Mouse (Mus musculus) kidney, embryonic 14.5 days (tissue): ENCODE measurements around the gene Dnal4. TPM values are rescaled to one million over a fixed set of nuclear protein-coding genes. Genes with fewer than 3 reads are reported as not detected.

Experiments used
- ATAC-seq: fragments of 200-750 bp; cut with Nextera tagmentation; 2 replicates; pipeline ENCODE4 v1.8.0; 2017; ENCODE audit warnings: moderate number of reproducible peaks, mild to moderate bottlenecking, moderate TSS enrichment, moderate library complexity; ENCODE audit not compliant: low FRiP score, low TSS enrichment
- H3K27ac ChIP-seq: fragments of 300-500 bp; sonication (generic); 2 replicates; pipeline ENCODE4 v1.5.1; 2014; ENCODE audit warnings: low read depth, mild to moderate bottlenecking, low read length, moderate library complexity, mixed read lengths
- H3K27me3 ChIP-seq: fragments of 300-500 bp; sonication (generic); 2 replicates; pipeline ENCODE4 v1.6.1; 2014; ENCODE audit warnings: mild to moderate bottlenecking, low read length; ENCODE audit not compliant: control insufficient read depth, insufficient read depth
- H3K36me3 ChIP-seq: fragments of 300-500 bp; sonication (generic); 2 replicates; pipeline ENCODE4 v1.6.1; 2014; ENCODE audit warnings: low read length, mixed read lengths; ENCODE audit not compliant: control insufficient read depth, insufficient read depth
- H3K4me1 ChIP-seq: fragments of 300-500 bp; sonication (generic); 2 replicates; pipeline ENCODE4 v1.6.1; 2014; ENCODE audit warnings: low read length, mixed read lengths; ENCODE audit not compliant: control insufficient read depth, insufficient read depth
- H3K4me2 ChIP-seq: fragments of 300-500 bp; sonication (generic); replicated peaks from 2 replicates; pipeline ENCODE4 v1.6.1; 2014; ENCODE audit warnings: low read depth, mild to moderate bottlenecking, low read length
- H3K4me3 ChIP-seq: fragments of 300-500 bp; sonication (generic); 2 replicates; pipeline ENCODE4 v1.5.1; 2014; ENCODE audit warnings: mild to moderate bottlenecking, low read length
- H3K9ac ChIP-seq: fragments of 300-500 bp; sonication (generic); 2 replicates; pipeline ENCODE4 v1.6.1; 2014; ENCODE audit warnings: low read depth, mild to moderate bottlenecking, low read length, moderate library complexity
- H3K9me3 ChIP-seq: fragments of 300-500 bp; sonication (generic); 2 replicates; pipeline ENCODE4 v1.6.1; 2016; ENCODE audit warnings: low read length; ENCODE audit not compliant: control insufficient read depth
- WGBS: fragments of 180-500 bp; shearing (Covaris S2); extraction: QIAGEN DNeasy Blood & Tissue Kit; methylation state at CpG from one replicate; pipeline ENCODE4 v1.1.7; 2014; 5-methylcytosine and 5-hydroxymethylcytosine counted together
- polyA plus RNA-seq: library from polyadenylated mRNA; unstranded; fragments of >200 nt; fragmentation: Nextera tagmentation; extraction: Ambion mirVana; gene quantifications from 2 replicates; pipeline ENCODE4 v1.2.1, GENCODE M21; 2014

Dnal4 gene
- polyA plus RNA-seq, 1 experiment from 2014 or later = 60.1 TPM

DNA sequence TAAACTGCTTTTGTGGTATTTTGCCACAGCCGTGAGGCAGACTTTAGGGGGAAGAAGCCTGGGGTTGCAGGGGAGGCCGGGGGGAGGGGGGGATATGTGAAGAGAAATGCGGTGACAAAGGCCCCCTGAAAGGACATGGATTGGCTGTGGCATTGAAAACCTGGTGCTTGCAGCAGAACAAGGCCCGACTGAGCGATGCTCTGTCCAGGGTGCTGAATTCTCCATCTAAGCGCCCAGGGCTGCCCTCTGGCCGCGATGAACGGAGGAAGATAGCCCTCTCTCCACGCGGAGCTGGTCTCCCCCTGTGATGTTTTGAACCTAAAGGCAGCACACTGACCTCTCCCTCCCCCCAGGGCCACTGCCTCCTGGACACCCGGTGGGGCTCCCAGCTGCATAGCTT is 13.9 kb upstream of the Dnal4 start:
- WGBS = 3% methylated on average over 12 of the region's 12 CpGs
- Histone ChIP-seq H3K4me1 (no peaks in the 10 kb centered on the region), H3K9me3 (no peaks in the 10 kb centered on the region)

DNA sequence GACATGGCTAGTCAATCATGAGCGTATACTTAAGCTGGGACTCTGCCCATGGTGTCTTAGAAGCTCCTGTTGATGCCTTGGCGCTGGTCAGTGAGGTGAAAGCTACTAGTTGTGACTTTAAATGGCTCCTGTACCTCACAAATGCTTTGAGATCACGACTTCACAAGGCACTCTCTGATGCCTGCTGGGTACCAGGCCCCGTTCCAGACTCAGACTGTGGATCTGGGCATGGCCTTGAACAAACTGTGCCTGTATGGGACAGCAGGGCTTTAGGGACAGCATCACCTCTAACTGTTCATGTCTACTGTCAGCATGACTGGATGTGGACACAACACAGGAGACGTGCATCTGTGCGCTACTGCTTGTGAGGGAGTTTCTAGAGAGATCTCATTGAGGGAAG is 13.3 kb upstream of the Dnal4 start:
- Histone ChIP-seq H3K4me1 (no peaks in the 10 kb centered on the region), H3K4me3 (no peak overlapping the region), H3K27me3 (no peaks in the 10 kb centered on the region), H3K36me3 (no peaks in the 10 kb centered on the region), H3K9me3 (no peaks in the 10 kb centered on the region), H3K27ac (no peak overlapping the region), H3K4me2 (no peak overlapping the region), H3K9ac (no peak overlapping the region)
- ATAC-seq = no peak
- 84% methylated on average over 6 of the region's 6 CpGs for WGBS

More for the DNA sequence above, 13.9 kb upstream of the Dnal4 start:
- Histone ChIP-seq H3K27me3 (no peaks in the 10 kb centered on the region), H3K9ac (no peak overlapping the region), H3K27ac (no peak overlapping the region), H3K36me3 (no peaks in the 10 kb centered on the region), H3K4me2 (no peak overlapping the region), H3K4me3 (no peak overlapping the region)
- no peak for ATAC-seq

- 50% methylated on average over 8 of the region's 8 CpGs for WGBS
- no peak for ATAC-seq
- no peak overlapping the region for H3K9ac ChIP-seq
- no peak overlapping the region for H3K4me3 ChIP-seq
- no peaks in the 10 kb centered on the region for H3K27me3 ChIP-seq
- no peaks in the 10 kb centered on the region for H3K9me3 ChIP-seq
- H3K4me2 ChIP-seq = no peak overlapping the region
- H3K4me1 ChIP-seq = no peaks in the 10 kb centered on the region
- no peaks in the 10 kb centered on the region for H3K36me3 ChIP-seq
- H3K27ac ChIP-seq = no peak overlapping the region
Observed at GRCm38 (mm10) chr15:79790111-79790510, 12.5 kb upstream of the Dnal4 start.

DNA sequence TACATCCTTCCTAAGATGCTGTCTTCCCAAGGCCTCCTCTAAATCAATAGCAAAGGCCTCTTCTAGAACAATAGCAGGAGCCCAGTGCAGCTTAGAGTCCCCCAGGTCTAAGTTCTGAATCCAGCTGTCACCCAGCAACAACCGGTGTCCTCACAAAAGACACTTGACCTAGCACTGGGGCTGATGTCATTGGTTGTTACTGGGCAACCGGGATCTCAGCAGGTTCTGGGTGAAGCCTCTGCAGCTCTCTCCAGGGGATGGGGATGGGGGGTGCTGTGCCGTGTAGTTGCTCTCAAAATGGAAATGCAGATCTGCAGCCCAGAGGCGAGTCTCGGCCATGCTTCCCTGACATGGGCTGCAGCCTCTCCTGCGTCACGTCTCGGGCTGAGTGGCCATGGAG is 10.2 kb upstream of the Dnal4 start:
- 67% methylated on average over 8 of the region's 8 CpGs for WGBS
- no peak for ATAC-seq
- H3K27me3 ChIP-seq = no peaks in the 10 kb centered on the region

GRCm38 (mm10) chr15:79785056-79785455 is 7.4 kb upstream of the Dnal4 start:
- Histone ChIP-seq H3K27ac (no peak overlapping the region), H3K4me2 (no peak overlapping the region), H3K4me1 (no peaks in the 10 kb centered on the region), H3K9me3 (no peaks in the 10 kb centered on the region), H3K9ac (no peak overlapping the region), H3K27me3 (no peaks in the 10 kb centered on the region), H3K4me3 (no peak overlapping the region), H3K36me3 (no peaks in the 10 kb centered on the region)
- ATAC-seq = no peak
- WGBS = 63% methylated on average over 1 of the region's 1 CpGs

More for the DNA sequence above, 10.2 kb upstream of the Dnal4 start:
- H3K4me3 ChIP-seq = no peak overlapping the region
- no peak overlapping the region for H3K9ac ChIP-seq
- H3K27ac ChIP-seq = no peak overlapping the region
- no peaks in the 10 kb centered on the region for H3K9me3 ChIP-seq
- no peak overlapping the region for H3K4me2 ChIP-seq
- H3K36me3 ChIP-seq = no peaks in the 10 kb centered on the region
- no peaks in the 10 kb centered on the region for H3K4me1 ChIP-seq

- H3K4me3 ChIP-seq = no peak overlapping the region
- H3K27ac ChIP-seq = no peak overlapping the region
- H3K4me2 ChIP-seq = no peak overlapping the region
- H3K4me1 ChIP-seq = peaks cover 7% of the 10 kb centered on the region; the same call in 1 of the 2 replicates
- H3K36me3 ChIP-seq = no peaks in the 10 kb centered on the region
- H3K9me3 ChIP-seq = no peaks in the 10 kb centered on the region
- H3K9ac ChIP-seq = no peak overlapping the region
- ATAC-seq = no peak
- H3K27me3 ChIP-seq = no peaks in the 10 kb centered on the region
- WGBS = 63% methylated on average over 7 of the region's 7 CpGs
Observed at GRCm38 (mm10) chr15:79775662-79776061, 2.0 kb downstream of the Dnal4 start.

DNA sequence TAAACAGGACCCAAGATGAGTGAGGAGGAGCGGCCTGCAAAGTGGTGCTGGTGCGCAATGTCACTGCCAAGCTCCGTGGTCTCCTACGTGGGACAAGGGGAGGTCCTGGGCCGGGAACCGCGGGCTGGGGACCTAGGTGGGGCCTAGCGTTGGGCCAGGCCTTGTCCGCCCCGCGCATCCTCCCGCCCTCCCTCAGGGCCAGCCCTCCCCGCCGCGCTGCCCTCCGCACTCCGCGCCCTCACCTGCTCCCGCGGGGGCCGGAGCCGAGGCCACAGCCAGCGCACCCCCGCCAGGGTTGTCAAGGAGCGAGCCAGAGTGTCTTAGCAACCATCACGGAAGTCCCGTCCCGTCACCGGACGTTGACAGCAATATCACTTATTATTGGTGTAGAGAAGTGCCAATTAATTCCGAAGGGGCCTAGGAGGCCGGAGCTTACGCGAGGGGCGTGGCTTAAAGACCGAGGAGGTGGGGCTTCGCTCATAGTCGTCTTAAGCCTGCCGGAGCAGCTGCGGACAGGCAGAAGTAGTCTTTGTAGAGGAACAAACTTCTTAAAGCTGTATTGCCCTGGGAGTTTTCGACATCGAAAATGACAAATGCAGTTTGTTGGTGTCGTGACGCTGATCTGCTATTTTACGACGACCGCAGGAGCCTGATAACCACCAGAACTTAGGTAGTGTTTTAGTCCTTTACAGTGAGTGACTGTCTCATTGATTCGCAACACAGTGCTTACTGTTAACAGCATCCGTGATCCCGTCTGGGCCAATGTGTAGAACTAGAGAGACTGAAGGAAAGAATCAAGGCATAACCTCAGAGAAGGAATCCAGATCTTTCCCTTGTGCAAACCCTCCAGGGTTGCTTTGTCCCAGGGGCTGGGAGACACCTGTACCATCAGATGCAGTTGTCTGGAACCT is 3.3 kb downstream of the Dnal4 start:
- under 1% methylated on average over 49 of the region's 50 CpGs for WGBS
- ATAC-seq = peak; percentile 99
- Histone ChIP-seq H3K9me3 (no peaks in the 10 kb centered on the region), H3K9ac (peak overlapping the region; percentile 67), H3K4me3 (peak overlapping the region; percentile 73), H3K27ac (peak overlapping the region; percentile 45; the same call in 1 of the 2 replicates), H3K4me1 (peaks cover 7% of the 10 kb centered on the region; the same call in 1 of the 2 replicates), H3K4me2 (peak overlapping the region; percentile 56), H3K36me3 (no peaks in the 10 kb centered on the region), H3K27me3 (no peaks in the 10 kb centered on the region)

DNA sequence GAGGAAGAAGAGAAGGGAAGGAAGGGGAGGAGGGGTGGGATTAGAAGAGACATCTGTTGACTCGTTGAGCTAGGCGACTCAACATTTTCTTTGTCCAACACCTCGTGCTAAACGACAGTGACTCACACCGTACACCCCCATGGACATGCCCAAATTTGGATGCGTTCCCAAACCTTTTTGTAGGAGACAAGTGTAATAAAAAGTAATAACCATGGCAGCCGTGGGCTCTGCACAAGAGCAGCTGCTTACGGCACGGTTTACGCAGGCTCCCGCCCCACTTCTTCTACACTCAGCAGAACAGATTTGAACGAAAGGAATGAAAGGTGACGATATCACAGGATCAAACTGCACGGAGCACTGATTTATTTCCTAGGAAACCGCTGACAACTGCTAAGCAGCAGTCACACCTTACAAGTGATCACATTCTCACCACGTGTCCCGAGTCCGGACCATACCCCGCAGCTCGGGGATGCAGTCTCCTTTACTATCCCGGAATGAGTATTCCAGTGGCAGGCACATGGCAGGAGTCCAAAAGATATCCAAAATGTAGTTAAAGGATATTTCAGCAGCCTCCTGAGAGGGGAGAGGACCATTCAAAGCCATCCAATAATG is 6.9 kb downstream of the Dnal4 start:
- no peak for ATAC-seq
- H3K36me3 ChIP-seq = no peaks in the 10 kb centered on the region
- H3K9me3 ChIP-seq = no peaks in the 10 kb centered on the region
- H3K4me1 ChIP-seq = peaks cover 7% of the 10 kb centered on the region; the same call in 1 of the 2 replicates
- 43% methylated on average over 21 of the region's 21 CpGs for WGBS
- no peak overlapping the region for H3K9ac ChIP-seq
- no peaks in the 10 kb centered on the region for H3K27me3 ChIP-seq
- no peak overlapping the region for H3K4me2 ChIP-seq
- no peak overlapping the region for H3K27ac ChIP-seq
- no peak overlapping the region for H3K4me3 ChIP-seq

DNA sequence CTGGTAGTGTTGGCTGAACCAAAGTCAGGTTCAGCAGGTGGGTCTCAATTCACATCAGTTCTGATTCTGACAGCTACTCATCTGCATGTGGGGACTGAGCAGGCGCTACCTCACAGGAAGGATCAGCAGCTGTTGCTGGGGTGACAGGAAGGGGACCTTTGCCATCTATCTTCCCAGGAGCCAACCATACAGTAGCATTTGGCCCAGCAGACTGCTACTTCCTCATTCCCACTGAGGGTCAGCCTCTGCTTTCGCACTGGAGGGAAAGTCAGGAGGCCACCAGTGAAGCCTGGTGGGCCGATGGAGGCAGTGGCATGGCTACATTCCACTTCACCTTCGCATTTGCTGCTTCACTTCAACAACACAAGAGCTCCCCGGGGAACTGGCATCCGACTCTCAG is 9.3 kb downstream of the Dnal4 start:
- Histone ChIP-seq H3K36me3 (peaks cover 12% of the 10 kb centered on the region), H3K27me3 (no peaks in the 10 kb centered on the region), H3K4me2 (no peak overlapping the region), H3K9me3 (no peaks in the 10 kb centered on the region), H3K4me3 (no peak overlapping the region), H3K4me1 (peaks cover 5% of the 10 kb centered on the region; the same call in 1 of the 2 replicates), H3K27ac (no peak overlapping the region), H3K9ac (no peak overlapping the region)
- no peak for ATAC-seq
- WGBS = 63% methylated on average over 6 of the region's 6 CpGs
